Mouse (Mus musculus) cerebellum, postnatal 36 days (tissue): Measurements from ENCODE around the gene Kpna1.
"Not testable (repeated sequence)": the region's sequence is repeated elsewhere in the genome, so short reads cannot be mapped to it uniquely, and the experiment has no call there.

ENCODE experiments used
- DNase-seq, 2 experiments: peaks; one replicate each; pipeline ENCODE4 v3.0.0; 2021 to 2022; ENCODE audit warnings: mixed read lengths in 2 of 2

Kpna1 gene

GRCm38 (mm10) chr16:35978450-35978849, at the start of gene Kpna1:
TSS of gene Kpna1 (plus strand) at chr16:35978750.
- not testable (repeated sequence) for DNase-seq

GRCm38 (mm10) chr16:35932179-35933055, 46.1 kb upstream of the Kpna1 start:
- DNase-seq, result no peak

- DNase-seq, result no peak
Measured at GRCm38 (mm10) chr16:35933181-35933580, 45.4 kb upstream of the Kpna1 start.

- peak; percentile 23 to 34 for DNase-seq
Measured at GRCm38 (mm10) chr16:35938211-35939151, 40.1 kb upstream of the Kpna1 start, which contains the start of the genes Parp9 and Dtx3l. TSS of gene Parp9 (plus strand) at chr16:35938470. TSS of gene Dtx3l (minus strand) at chr16:35939151.

GRCm38 (mm10) chr16:35939261-35939660, 39.3 kb upstream of the Kpna1 start:
- no peak for DNase-seq

- DNase-seq, result peak; percentile 65 to 67
Measured at GRCm38 (mm10) chr16:35939690-35940089, 38.9 kb upstream of the Kpna1 start.

- no peak for DNase-seq
Measured at GRCm38 (mm10) chr16:35941382-35941781, 37.2 kb upstream of the Kpna1 start.

GRCm38 (mm10) chr16:35949264-35949663, 29.3 kb upstream of the Kpna1 start:
- DNase-seq, result no peak

- DNase-seq, result no peak
Measured at GRCm38 (mm10) chr16:35951216-35951615, 27.3 kb upstream of the Kpna1 start.

- no peak for DNase-seq
Measured at GRCm38 (mm10) chr16:35952628-35953130, 25.9 kb upstream of the Kpna1 start.

GRCm38 (mm10) chr16:35965991-35966390, 12.6 kb upstream of the Kpna1 start:
- DNase-seq, result not testable (repeated sequence)

- no peak for DNase-seq
Measured at GRCm38 (mm10) chr16:35966411-35967115, 12.0 kb upstream of the Kpna1 start.

- DNase-seq, result no peak
Measured at GRCm38 (mm10) chr16:35967319-35967718, 11.2 kb upstream of the Kpna1 start.

GRCm38 (mm10) chr16:35968149-35968548, 10.4 kb upstream of the Kpna1 start:
- no peak for DNase-seq

GRCm38 (mm10) chr16:35974021-35974420, 4.5 kb upstream of the Kpna1 start:
- DNase-seq, result no peak

- DNase-seq, result peak; percentile 97 to 100
Measured at GRCm38 (mm10) chr16:35981363-35981821, 2.8 kb downstream of the Kpna1 start.

- DNase-seq, result no peak
Measured at GRCm38 (mm10) chr16:35982506-35982901, 4.0 kb downstream of the Kpna1 start.

GRCm38 (mm10) chr16:35982902-35983516, 4.5 kb downstream of the Kpna1 start:
- peak; percentile 91 to 94 for DNase-seq

GRCm38 (mm10) chr16:35983517-35984101, 5.1 kb downstream of the Kpna1 start:
- peak; percentile 63 to 74 for DNase-seq

GRCm38 (mm10) chr16:35984471-35984870, 5.9 kb downstream of the Kpna1 start:
- DNase-seq, result no peak

GRCm38 (mm10) chr16:35987930-35988329, 9.4 kb downstream of the Kpna1 start:
- DNase-seq, result no peak
